ENCODE assay signal across 8 mouse cellular contexts in genomic region chr2:31962501-31963224, GRCm38 (mm10). TPM values are rescaled to one million over a fixed set of nuclear protein-coding genes. Genes with fewer than 3 reads are reported as not detected.
DNase-seq lines count a peak whose midpoint lies in the region; ATAC-seq and TF ChIP-seq lines count a peak whose summit lies in the region.

No protein-coding gene starts in this region.

- H3K4me2 ChIP-seq in liver, embryonic 14.5 days (ENCODE audit: low read depth), result no peak overlapping the region
- H3K4me2 ChIP-seq in liver, embryonic 11.5 days, result no peak overlapping the region
- no peak overlapping the region for H3K4me2 ChIP-seq in forebrain, embryonic 14.5 days (ENCODE audit: low read length)
- no peak overlapping the region for H3K4me2 ChIP-seq in kidney, embryonic 15.5 days
- H3K4me2 ChIP-seq in limb, embryonic 15.5 days, result no peak overlapping the region

- 0 out of 4 replicates have a peak, but pooled peaks cover 0 to 2% of the 10 kb centered on the region in 2 experiments for H3K4me1 ChIP-seq in liver, embryonic 14.5 days (replicated peaks; ENCODE audit: control insufficient read depth in 2 of 2, insufficient read depth in 2 of 2, low read length in 1 of 2)
- H3K4me1 ChIP-seq in liver, embryonic 11.5 days (replicated peaks; ENCODE audit: control insufficient read depth, insufficient read depth, low read length), result no peaks in the 10 kb centered on the region
- peaks cover 12% of the 10 kb centered on the region for H3K4me1 ChIP-seq in forebrain, embryonic 14.5 days (ENCODE audit: control insufficient read depth, insufficient read depth, low read length)
- peaks cover 50% of the 10 kb centered on the region for H3K4me1 ChIP-seq in kidney, embryonic 15.5 days
- H3K4me1 ChIP-seq in limb, embryonic 15.5 days, result peaks cover 11% of the 10 kb centered on the region
- peaks cover 10% of the 10 kb centered on the region; the same call in 1 of the 2 replicates for H3K4me1 ChIP-seq in olfactory bulb, adult 2 months (ENCODE audit: control insufficient read depth, insufficient read depth, low read length)

- WGBS in liver, embryonic 14.5 days (ENCODE audit: insufficient replicate concordance), result 57% methylated on average over 8 of the region's 8 CpGs
- 75% methylated on average over 8 of the region's 8 CpGs for WGBS in liver, embryonic 11.5 days
- WGBS in forebrain, embryonic 14.5 days, result 11% methylated on average over 8 of the region's 8 CpGs
- 66% methylated on average over 8 of the region's 8 CpGs for WGBS in kidney, embryonic 15.5 days
- 63% methylated on average over 8 of the region's 8 CpGs for WGBS in limb, embryonic 15.5 days
- WGBS in olfactory bulb, adult 2 months, result 46% methylated on average over 8 of the region's 8 CpGs

- no peak overlapping the region for H3K9ac ChIP-seq in liver, embryonic 14.5 days (replicated peaks)
- no peak overlapping the region for H3K9ac ChIP-seq in liver, embryonic 11.5 days (ENCODE audit: low read depth, low read length)
- peak overlapping the region; percentile 3 for H3K9ac ChIP-seq in forebrain, embryonic 14.5 days (ENCODE audit: low read length)
- H3K9ac ChIP-seq in kidney, embryonic 15.5 days, result no peak overlapping the region
- no peak overlapping the region for H3K9ac ChIP-seq in limb, embryonic 15.5 days

- TF ChIP-seq POLR2A in olfactory bulb, adult 2 months (IDR thresholded peaks at IDR 0.05; ENCODE audit: insufficient read depth, low read depth, low read length), result no peak

- H3K9me3 ChIP-seq in liver, embryonic 14.5 days (ENCODE audit: control insufficient read depth, low read length), result no peaks in the 10 kb centered on the region
- no peaks in the 10 kb centered on the region for H3K9me3 ChIP-seq in liver, embryonic 11.5 days (ENCODE audit: control insufficient read depth, low read length)
- H3K9me3 ChIP-seq in forebrain, embryonic 14.5 days (replicated peaks; ENCODE audit: control insufficient read depth, low read length), result no peaks in the 10 kb centered on the region
- no peaks in the 10 kb centered on the region for H3K9me3 ChIP-seq in kidney, embryonic 15.5 days (replicated peaks)
- H3K9me3 ChIP-seq in limb, embryonic 15.5 days, result no peaks in the 10 kb centered on the region

- no peak for DNase-seq in liver, embryonic 14.5 days (ENCODE audit: low read depth in 3 of 3, low spot score in 3 of 3)
- DNase-seq in liver, embryonic 11.5 days (ENCODE audit: low spot score), result no peak
- DNase-seq in forebrain, embryonic 14.5 days (ENCODE audit: low spot score), result peak; percentile 89
- no peak for DNase-seq in adrenal gland, postnatal 36 days

- no peak for TF ChIP-seq EP300 in liver, embryonic 14.5 days (IDR thresholded peaks at IDR 0.05; ENCODE audit: low read depth)

- no peaks in the 10 kb centered on the region for H3K27me3 ChIP-seq in liver, embryonic 14.5 days (ENCODE audit: control insufficient read depth, insufficient read depth, low read length)
- H3K27me3 ChIP-seq in liver, embryonic 11.5 days (replicated peaks; ENCODE audit: control insufficient read depth, insufficient read depth, low read length), result no peaks in the 10 kb centered on the region
- no peaks in the 10 kb centered on the region for H3K27me3 ChIP-seq in forebrain, embryonic 14.5 days (replicated peaks; ENCODE audit: control insufficient read depth, insufficient read depth, low read length)
- H3K27me3 ChIP-seq in kidney, embryonic 15.5 days, result no peaks in the 10 kb centered on the region
- H3K27me3 ChIP-seq in limb, embryonic 15.5 days, result no peaks in the 10 kb centered on the region

- no peak for ATAC-seq in liver, embryonic 14.5 days (ENCODE audit: insufficient read depth)
- no peak for ATAC-seq in liver, embryonic 11.5 days (replicated peaks; ENCODE audit: low FRiP score)
- peak; percentile 95 for ATAC-seq in forebrain, embryonic 14.5 days
- ATAC-seq in kidney, embryonic 15.5 days (replicated peaks; ENCODE audit: low FRiP score), result no peak
- peak; percentile 67 for ATAC-seq in limb, embryonic 15.5 days (ENCODE audit: insufficient number of reproducible peaks, low FRiP score, low TSS enrichment, low read depth)
- ATAC-seq in erythroblast, adult 5-6 weeks (replicated peaks; ENCODE audit: low FRiP score, poor library complexity, severe bottlenecking), result no peak

- no peak overlapping the region for H3K27ac ChIP-seq in liver, embryonic 14.5 days
- H3K27ac ChIP-seq in liver, embryonic 11.5 days (ENCODE audit: low read depth, low read length), result no peak overlapping the region
- peak overlapping the region; percentile 81 for H3K27ac ChIP-seq in forebrain, embryonic 14.5 days (ENCODE audit: low read depth, low read length)
- peak overlapping the region; percentile 78 for H3K27ac ChIP-seq in kidney, embryonic 15.5 days
- H3K27ac ChIP-seq in limb, embryonic 15.5 days, result peak overlapping the region; percentile 85
- 0 out of 2 replicates have a peak overlapping the region, but pooled peaks have one; percentile 36 for H3K27ac ChIP-seq in olfactory bulb, adult 2 months (ENCODE audit: insufficient read depth, low read depth, low read length)

- TF ChIP-seq CTCF in liver, embryonic 14.5 days (IDR thresholded peaks at IDR 0.05; ENCODE audit: low read depth), result peak; percentile 42
- no peak for TF ChIP-seq CTCF in olfactory bulb, adult 2 months (IDR thresholded peaks at IDR 0.05; ENCODE audit: insufficient read depth, low read depth, low read length)

- no peak overlapping the region for H3K4me3 ChIP-seq in liver, embryonic 14.5 days (ENCODE audit: insufficient read depth in 1 of 2, low read depth in 2 of 2, low read length in 2 of 2)
- no peak overlapping the region for H3K4me3 ChIP-seq in liver, embryonic 11.5 days (ENCODE audit: low read depth, low read length)
- H3K4me3 ChIP-seq in forebrain, embryonic 14.5 days (ENCODE audit: low read depth, low read length), result no peak overlapping the region
- no peak overlapping the region for H3K4me3 ChIP-seq in kidney, embryonic 15.5 days (replicated peaks)
- H3K4me3 ChIP-seq in limb, embryonic 15.5 days, result no peak overlapping the region
- H3K4me3 ChIP-seq in olfactory bulb, adult 2 months (ENCODE audit: insufficient read depth, low read depth, low read length), result no peak overlapping the region

- H3K36me3 ChIP-seq in liver, embryonic 14.5 days (replicated peaks; ENCODE audit: control insufficient read depth, insufficient read depth, low read depth), result no peaks in the 10 kb centered on the region
- no peaks in the 10 kb centered on the region for H3K36me3 ChIP-seq in liver, embryonic 11.5 days (ENCODE audit: control insufficient read depth, insufficient read depth, low read length)
- peaks cover 29% of the 10 kb centered on the region for H3K36me3 ChIP-seq in forebrain, embryonic 14.5 days (ENCODE audit: control insufficient read depth, insufficient read depth, low read length)
- 0 out of 2 replicates have a peak, but pooled peaks cover 5% of the 10 kb centered on the region for H3K36me3 ChIP-seq in kidney, embryonic 15.5 days
- H3K36me3 ChIP-seq in limb, embryonic 15.5 days, result peaks cover 5% of the 10 kb centered on the region; the same call in 1 of the 2 replicates

RNA-seq across cellular contexts. Expression of gene Nup214, which starts 11.6 kb away (rescaled TPM):
- 12.4 and 13.5 TPM in 2 replicates for polyA plus RNA-seq in liver, embryonic 14.5 days (2012; rRNA removed)
- polyA plus RNA-seq in liver, embryonic 14.5 days (2014; fragmentation: Nextera tagmentation; extraction: Ambion mirVana), result 33.6 and 40.4 TPM in 2 replicates
- 88.0 and 90.6 TPM in 2 replicates for polyA plus RNA-seq in liver, embryonic 11.5 days (2014; fragmentation: Nextera tagmentation; extraction: Ambion mirVana)
- 47.8 and 49.8 TPM in 2 replicates for polyA plus RNA-seq in forebrain, embryonic 14.5 days (2014; fragmentation: Nextera tagmentation; extraction: Ambion mirVana)
- 91.5 and 94.7 TPM in 2 replicates for polyA plus RNA-seq in kidney, embryonic 15.5 days (2015; fragmentation: Nextera tagmentation; extraction: Ambion mirVana)
- polyA plus RNA-seq in limb, embryonic 15.5 days (2015; fragmentation: Nextera tagmentation; extraction: Ambion mirVana), result 72.4 and 73.9 TPM in 2 replicates
- polyA plus RNA-seq in olfactory bulb, adult 2 months (2012; ENCODE audit: insufficient read depth, insufficient read length, low replicate concordance, missing spikeins), result not detected in 2 replicates
- total RNA-seq in erythroblast, adult 5-6 weeks (2015; ENCODE audit: low replicate concordance), result 13.4 and 27.4 TPM in 2 replicates
- total RNA-seq in erythroblast, adult 5-6 weeks (2017; ENCODE audit: low replicate concordance), result 7.5 and 14.7 TPM in 2 replicates
- 10 to 100 TPM; 63.1 to 65.4 TPM for total RNA-seq in adrenal gland, postnatal 36 days (2021)

RNA-seq across cellular contexts. Expression of gene Aif1l, which starts 12.7 kb away (rescaled TPM):
- 1.1 and 1.3 TPM in 2 replicates for polyA plus RNA-seq in liver, embryonic 14.5 days (2012; rRNA removed)
- 1.5 and 2.2 TPM in 2 replicates for polyA plus RNA-seq in liver, embryonic 14.5 days (2014; fragmentation: Nextera tagmentation; extraction: Ambion mirVana)
- polyA plus RNA-seq in liver, embryonic 11.5 days (2014; fragmentation: Nextera tagmentation; extraction: Ambion mirVana), result 14.8 and 15.6 TPM in 2 replicates
- 53.4 and 66.3 TPM in 2 replicates for polyA plus RNA-seq in forebrain, embryonic 14.5 days (2014; fragmentation: Nextera tagmentation; extraction: Ambion mirVana)
- polyA plus RNA-seq in kidney, embryonic 15.5 days (2015; fragmentation: Nextera tagmentation; extraction: Ambion mirVana), result 75.5 and 76.3 TPM in 2 replicates
- polyA plus RNA-seq in limb, embryonic 15.5 days (2015; fragmentation: Nextera tagmentation; extraction: Ambion mirVana), result 28.2 and 28.3 TPM in 2 replicates
- not detected in 2 replicates for polyA plus RNA-seq in olfactory bulb, adult 2 months (2012; ENCODE audit: insufficient read depth, insufficient read length, low replicate concordance, missing spikeins)
- total RNA-seq in erythroblast, adult 5-6 weeks (2015; ENCODE audit: low replicate concordance), result not detected in 2 replicates
- total RNA-seq in erythroblast, adult 5-6 weeks (2017; ENCODE audit: low replicate concordance), result not detected in 2 replicates
- 10 to 100 TPM; 14.5 to 23.7 TPM for total RNA-seq in adrenal gland, postnatal 36 days (2021)

Comparison
In these comparisons a context has a peak if more than half of its experiments do, and no peak if none do; other contexts are left out.
1. ATAC-seq: peak in forebrain, embryonic 14.5 days (single experiment) and limb, embryonic 15.5 days (single experiment); none in liver, embryonic 14.5 days (single experiment), liver, embryonic 11.5 days (single experiment), kidney, embryonic 15.5 days (single experiment) and erythroblast, adult 5-6 weeks (single experiment).
2. H3K27ac ChIP-seq: peak in forebrain, embryonic 14.5 days (single experiment), kidney, embryonic 15.5 days (single experiment), limb, embryonic 15.5 days (single experiment) and olfactory bulb, adult 2 months (single experiment); none in liver, embryonic 14.5 days (single experiment) and liver, embryonic 11.5 days (single experiment).